Mouse (Mus musculus) left cerebral cortex, adult 2 months (tissue): ENCODE measurements around the gene Alyref. TPM values are rescaled to one million over a fixed set of nuclear protein-coding genes. Genes with fewer than 3 reads are reported as not detected.

Experiments used
- DNase-seq, 2 experiments: peaks; one replicate each; pipeline ENCODE4 v3.0.0; 2021 to 2022; ENCODE audit warnings: low spot score in 2 of 2, mixed read lengths in 1 of 2; ENCODE audit errors: extremely low spot score in 1 of 2
- H3K27ac ChIP-seq: fragments of 200-600 bp; 2 replicates; pipeline ENCODE4 v1.8.1; 2022
- H3K4me3 ChIP-seq: fragments of 200-600 bp; 2 replicates; pipeline ENCODE4 v1.8.1; 2022
- CTCF ChIP-seq: fragments of 200-600 bp; IDR thresholded peaks from 2 replicates; pipeline ENCODE4 v1.8.1; 2022; ENCODE audit warnings: antibody characterized with exemption, mild to moderate bottlenecking, moderate library complexity
- intact Hi-C: fragments of 180-260 bp; cut with DNase I; formaldehyde crosslinking; loops from one replicate; pipeline ENCODE4 v1.15.1; 2025
- long read RNA-seq, 2 experiments: library from polyadenylated mRNA; stranded (forward); transcript quantifications; one replicate each; pipeline ENCODE4 v2.0.0; 2021; ENCODE audit warnings: borderline mapping rate in 2 of 2
- total RNA-seq, 2 experiments: library from RNA; stranded (reverse); gene quantifications; 2 replicates each; pipeline ENCODE4 v1.2.3; 2021

The Alyref gene
- total RNA-seq: 10 to 100 TPM; 56.4 to 64.1 TPM
- long read RNA-seq, experiment 1, transcript Alyref-201 (6 exons, 3,527 nt): major isoform, 42 of 47 reads
- long read RNA-seq, experiment 1, partial matches to known transcripts: 1 of 47 reads
- long read RNA-seq, experiment 1, other reads (novel, unspliced or antisense): 4 of 47 reads
- long read RNA-seq, experiment 2, transcript Alyref-201 (6 exons, 3,527 nt): major isoform, 31 of 37 reads
- long read RNA-seq, experiment 2, partial matches to known transcripts: 0 of 37 reads
- long read RNA-seq, experiment 2, other reads (novel, unspliced or antisense): 6 of 37 reads

DNA sequence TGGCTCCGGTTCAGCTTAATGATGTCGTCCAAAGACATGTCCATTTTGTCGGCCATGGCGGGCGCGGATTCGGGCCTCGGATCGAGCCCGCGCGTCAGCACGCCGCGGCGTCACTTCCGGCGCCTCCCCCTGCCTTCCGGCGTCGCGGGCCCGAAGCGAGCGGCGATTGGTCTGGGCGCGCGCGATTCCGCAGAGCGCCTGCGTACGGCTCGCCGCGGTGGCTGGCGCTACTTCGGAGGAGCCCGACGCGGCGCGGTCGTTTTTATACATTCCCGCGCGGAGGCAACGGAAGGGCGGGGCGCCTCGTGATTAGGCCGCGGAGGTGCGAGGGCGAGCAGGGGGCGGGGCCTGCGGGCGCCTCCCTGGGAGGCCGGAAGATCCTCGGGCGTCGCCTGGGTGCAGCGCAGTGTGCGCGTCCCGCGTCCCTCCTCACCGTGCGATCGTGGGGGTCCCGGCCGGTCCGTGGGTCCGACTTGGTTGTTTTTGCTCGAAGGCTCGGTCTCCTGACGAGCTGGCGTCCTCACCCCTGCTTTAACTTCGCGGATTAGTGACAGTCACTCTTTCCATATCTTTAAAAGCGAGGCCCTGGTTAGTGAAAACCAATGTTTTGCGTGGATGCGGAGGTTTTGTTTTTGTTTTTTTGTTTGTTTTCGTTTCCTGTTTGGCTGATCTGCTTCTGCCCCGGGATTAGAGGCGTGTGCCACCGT lies at the start of gene Alyref, which contains the start of gene Anapc11:
Gene Alyref, minus strand, starts transcription at position 83 of the 707 bp plus-strand sequence.
Gene Anapc11, plus strand, starts transcription at position 139 of the 707 bp plus-strand sequence.
- intact Hi-C loops: no loop called here
- TF ChIP-seq CTCF: no peak; the same call in 1 of the 2 replicates
- Histone ChIP-seq H3K27ac (peak within 1 kb of the TSS; percentile 79), H3K4me3 (peak within 1 kb of the TSS; percentile 85)
- DNase-seq: peak; percentile 94 to 96

- H3K27ac ChIP-seq: peak overlapping the region; percentile 92
- intact Hi-C loops: no loop called here
- TF ChIP-seq CTCF: no peak
- DNase-seq: no peak
- peak overlapping the region; percentile 61 for H3K4me3 ChIP-seq
Measured at GRCm38 (mm10) chr11:120647047-120647830, 49.1 kb upstream of the Alyref start.

DNA sequence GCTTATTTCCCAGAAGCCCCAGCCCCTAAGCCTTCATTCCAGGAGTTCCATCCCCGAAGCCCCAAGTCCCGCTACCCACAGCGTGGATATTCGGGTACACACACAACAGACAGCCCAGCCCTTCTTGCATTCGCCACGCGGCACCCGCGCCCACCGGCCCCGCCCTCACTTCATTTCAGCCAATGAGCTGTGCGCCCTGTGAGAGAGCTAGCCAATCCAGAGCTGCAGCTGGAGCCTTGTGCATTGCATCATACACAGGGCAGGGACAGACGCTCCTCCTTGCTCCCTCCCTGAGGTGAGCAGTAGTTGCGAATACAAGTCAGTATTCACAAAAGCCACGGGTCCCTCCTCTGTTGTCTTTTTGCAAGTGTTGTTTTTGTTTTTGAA lies 45.4 kb upstream of the Alyref start, which contains the start of gene Pycr1:
Gene Pycr1, minus strand, starts transcription at position 169 of the 387 bp plus-strand sequence.
- intact Hi-C loops: no loop called here
- DNase-seq: peak; percentile 92
- no peak within 1 kb of the TSS for H3K27ac ChIP-seq
- H3K4me3 ChIP-seq: peak within 1 kb of the TSS; percentile 60
- no peak for TF ChIP-seq CTCF

DNA sequence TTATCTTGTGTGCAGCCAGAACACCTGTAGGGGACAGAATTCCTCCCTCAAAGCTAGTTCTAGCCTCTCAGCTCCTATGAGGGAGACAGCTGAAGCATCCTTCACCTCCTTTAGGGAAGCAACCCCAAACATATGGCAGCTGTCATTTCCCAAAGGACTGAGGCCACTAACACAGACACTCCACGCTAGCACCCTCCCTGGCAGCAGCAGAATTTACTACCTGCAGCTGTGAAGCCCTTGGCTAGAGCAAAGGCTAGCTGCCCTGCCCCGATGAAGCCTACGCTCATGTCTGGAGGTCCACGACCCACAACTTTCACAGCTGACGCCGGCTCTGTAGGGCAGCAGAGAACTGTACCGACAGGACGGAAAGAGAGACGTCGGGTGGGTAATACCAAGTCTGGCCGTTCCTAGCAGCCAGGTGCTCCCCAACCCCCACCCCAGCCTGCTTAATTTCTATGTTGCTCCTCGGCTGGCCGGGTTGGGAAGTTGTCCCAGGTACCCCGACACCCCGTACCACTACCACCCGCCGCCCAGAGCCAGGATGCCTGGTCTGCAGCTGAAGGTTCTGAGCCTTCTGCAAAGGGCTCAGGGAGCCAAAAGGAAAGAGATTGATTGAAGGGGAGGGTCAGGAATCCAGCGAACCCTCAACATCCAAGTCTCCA lies 44.9 kb upstream of the Alyref start:
- DNase-seq: no peak
- TF ChIP-seq CTCF: no peak
- no peak overlapping the region for H3K27ac ChIP-seq
- intact Hi-C loops: no loop called here
- peak overlapping the region; percentile 60 for H3K4me3 ChIP-seq

- no peak overlapping the region for H3K4me3 ChIP-seq
- DNase-seq: no peak
- no peak for TF ChIP-seq CTCF
- H3K27ac ChIP-seq: no peak overlapping the region
- intact Hi-C loops: no loop called here
Measured at GRCm38 (mm10) chr11:120641869-120642268, 43.7 kb upstream of the Alyref start.

DNA sequence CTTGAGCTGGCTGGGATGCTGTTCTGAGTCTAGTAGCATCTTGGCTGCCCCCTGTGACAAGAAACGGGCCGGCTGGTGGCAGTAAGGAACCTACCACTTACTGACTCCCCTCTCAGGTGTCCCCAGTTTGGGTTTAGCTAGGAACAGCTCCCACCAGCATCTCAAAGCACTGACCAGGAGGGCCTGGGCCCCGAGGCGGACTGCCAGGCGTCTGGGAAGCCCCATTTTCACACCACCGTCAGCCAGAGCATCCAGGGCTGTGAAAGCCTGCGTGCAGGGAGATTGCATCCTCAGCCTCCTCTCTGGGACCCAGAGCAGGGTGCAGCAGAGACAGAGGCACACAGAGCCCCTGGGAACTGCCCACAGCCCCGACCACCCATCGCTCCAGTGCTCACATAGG lies 43.1 kb upstream of the Alyref start:
- H3K4me3 ChIP-seq: no peak overlapping the region
- TF ChIP-seq CTCF: no peak
- H3K27ac ChIP-seq: no peak overlapping the region
- intact Hi-C loops: no loop called here
- no peak for DNase-seq

DNA sequence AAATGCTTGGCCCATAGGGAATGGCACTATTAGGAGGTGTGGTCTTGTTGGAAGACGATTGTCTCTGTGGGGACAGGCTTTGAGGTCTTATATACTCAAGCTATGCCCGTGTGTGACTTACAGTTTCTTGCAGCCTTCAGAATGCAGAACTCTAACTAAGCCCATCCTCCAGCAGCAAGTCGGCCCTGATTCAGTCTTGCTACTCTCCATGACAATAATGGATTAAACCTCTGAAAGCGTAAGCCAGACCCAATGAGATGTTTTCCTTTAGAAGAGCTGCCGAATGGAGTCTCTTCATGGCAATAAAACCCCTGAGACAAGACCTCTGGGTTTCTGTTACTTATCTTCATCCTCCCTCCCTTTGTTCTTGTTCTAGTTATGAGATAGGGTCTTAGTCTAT lies 36.6 kb upstream of the Alyref start:
- Histone ChIP-seq H3K27ac (no peak overlapping the region), H3K4me3 (no peak overlapping the region)
- intact Hi-C loops: no loop called here
- TF ChIP-seq CTCF: no peak
- DNase-seq: no peak

DNA sequence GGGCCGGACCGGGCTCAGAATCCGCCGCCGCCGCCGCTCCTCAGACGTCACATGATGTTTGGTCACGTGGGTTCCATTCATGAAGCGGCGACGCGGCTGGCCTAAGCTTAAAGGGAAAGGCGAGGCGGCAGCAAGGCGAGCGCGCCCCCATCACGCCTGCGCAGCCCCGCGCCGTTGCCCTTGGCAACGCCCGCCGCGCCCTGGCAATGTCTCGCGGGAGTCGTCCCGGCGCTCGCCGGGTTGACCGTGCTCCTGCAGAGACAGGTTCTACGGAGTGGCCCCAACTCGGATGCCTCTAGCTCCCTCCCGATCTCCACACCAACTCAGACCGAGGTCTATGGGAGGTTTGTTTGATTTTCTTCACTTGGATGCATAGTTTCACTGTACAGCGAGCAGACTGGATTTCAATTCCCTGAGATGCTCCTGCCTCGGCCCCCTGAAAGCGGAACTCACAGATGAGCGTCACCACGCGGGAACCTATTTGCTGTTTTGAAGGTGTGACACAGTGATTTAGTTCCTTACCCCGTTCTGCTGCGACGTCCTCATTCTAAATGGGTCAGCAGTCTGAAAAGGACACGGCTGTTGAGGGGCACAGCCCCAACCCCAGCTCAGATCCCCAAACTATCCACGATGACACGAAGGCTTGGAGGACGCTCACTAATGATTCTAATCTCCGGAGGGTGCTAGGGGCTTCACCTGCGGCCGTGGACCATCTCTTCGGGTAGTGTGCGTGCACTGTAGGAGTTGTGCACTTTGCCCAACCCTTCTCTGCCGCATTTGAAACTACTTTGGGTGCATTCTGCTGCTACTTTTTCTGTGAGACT lies 35.6 kb upstream of the Alyref start, which contains the start of gene Mafg:
Gene Mafg, minus strand, starts transcription at position 81 of the 824 bp plus-strand sequence.
- TF ChIP-seq CTCF: no peak
- intact Hi-C loops: no loop called here
- DNase-seq: peak; percentile 93 to 94
- Histone ChIP-seq H3K4me3 (peak within 1 kb of the TSS; percentile 96), H3K27ac (peak within 1 kb of the TSS; percentile 93)

GRCm38 (mm10) chr11:120632559-120633519 lies 34.7 kb upstream of the Alyref start:
- intact Hi-C loops: no loop called here
- H3K4me3 ChIP-seq: peak overlapping the region; percentile 96
- TF ChIP-seq CTCF: no peak; the same call in 1 of the 2 replicates
- peak; percentile 54 to 60 for DNase-seq
- H3K27ac ChIP-seq: peak overlapping the region; percentile 93
